Mouse (Mus musculus): ENCODE measurements around the gene Lnpep. TPM values are rescaled to one million over a fixed set of nuclear protein-coding genes. Genes with fewer than 3 reads are reported as not detected.

Lnpep gene
- total RNA-seq, 1 experiment = 44.8 TPM

- Histone ChIP-seq H3K4me1 (ENCODE audit: control insufficient read depth in 2 of 2, insufficient read depth in 2 of 2, low read length in 2 of 2, poor library complexity in 1 of 2) (peaks cover 2% of the 10 kb centered on the region in 2 experiments; a peak in 2 of 4 replicates), H3K9me3 (ENCODE audit: control insufficient read depth, insufficient read depth, low read depth, low read length) (no peaks in the 10 kb centered on the region), H3K9ac (ENCODE audit: insufficient read depth, low read depth, low read length, poor library complexity, severe bottlenecking) (no peak overlapping the region), H3K4me3 (ENCODE audit: insufficient read depth in 1 of 2, low read depth in 1 of 2, low read length in 2 of 2, poor library complexity in 1 of 2, severe bottlenecking in 1 of 2) (no peak overlapping the region), H3K27ac (ENCODE audit: insufficient read depth, low read depth, low read length, poor library complexity, severe bottlenecking) (no peak overlapping the region), H3K36me3 (ENCODE audit: control insufficient read depth, insufficient read depth, low read length, poor library complexity, severe bottlenecking) (no peaks in the 10 kb centered on the region; the same call in 1 of the 2 replicates)
- no peak for DNase-seq (ENCODE audit: low read depth, low spot score)
- TF ChIP-seq ZNF384 (IDR thresholded peaks at IDR 0.05; ENCODE audit: low read depth, low read length) (no peak), HCFC1 (IDR thresholded peaks at IDR 0.05; ENCODE audit: borderline replicate concordance, insufficient read depth, low read length) (no peak), CHD2 (IDR thresholded peaks at IDR 0.05; ENCODE audit: low read depth, low read length) (no peak), ZC3H11A (IDR thresholded peaks at IDR 0.05; ENCODE audit: borderline replicate concordance, low read depth, low read length) (no peak), MAFK (IDR thresholded peaks at IDR 0.05; ENCODE audit: insufficient read depth, low read depth, low read length) (no peak)
- in situ Hi-C loops (cut with MboI; ENCODE audit: low sequenced_read_pairs in 2 of 2, unreplicated experiment in 2 of 2) = no loop called here
Observed at GRCm38 (mm10) chr17:17600804-17601252, 24.0 kb downstream of the Lnpep start.

- no peaks in the 10 kb centered on the region; the same call in 1 of the 2 replicates for H3K36me3 ChIP-seq (ENCODE audit: control insufficient read depth, insufficient read depth, low read length, poor library complexity, severe bottlenecking)
- in situ Hi-C loops (cut with MboI; ENCODE audit: low sequenced_read_pairs in 2 of 2, unreplicated experiment in 2 of 2) = no loop called here
- H3K4me3 ChIP-seq (ENCODE audit: insufficient read depth in 1 of 2, low read depth in 1 of 2, low read length in 2 of 2, poor library complexity in 1 of 2, severe bottlenecking in 1 of 2) = no peak overlapping the region
- TF ChIP-seq HCFC1 (IDR thresholded peaks at IDR 0.05; ENCODE audit: borderline replicate concordance, insufficient read depth, low read length) = no peak
- TF ChIP-seq ZC3H11A (IDR thresholded peaks at IDR 0.05; ENCODE audit: borderline replicate concordance, low read depth, low read length) = no peak
- TF ChIP-seq CHD2 (IDR thresholded peaks at IDR 0.05; ENCODE audit: low read depth, low read length) = no peak
- no peak for TF ChIP-seq ZNF384 (IDR thresholded peaks at IDR 0.05; ENCODE audit: low read depth, low read length)
- TF ChIP-seq MAFK (IDR thresholded peaks at IDR 0.05; ENCODE audit: insufficient read depth, low read depth, low read length) = no peak
- H3K9ac ChIP-seq (ENCODE audit: insufficient read depth, low read depth, low read length, poor library complexity, severe bottlenecking) = no peak overlapping the region
- no peak overlapping the region for H3K27ac ChIP-seq (ENCODE audit: insufficient read depth, low read depth, low read length, poor library complexity, severe bottlenecking)
- H3K4me1 ChIP-seq (ENCODE audit: control insufficient read depth in 2 of 2, insufficient read depth in 2 of 2, low read length in 2 of 2, poor library complexity in 1 of 2) = peaks cover 2% of the 10 kb centered on the region in 2 experiments; a peak in 2 of 4 replicates
- H3K9me3 ChIP-seq (ENCODE audit: control insufficient read depth, insufficient read depth, low read depth, low read length) = no peaks in the 10 kb centered on the region
- no peak for DNase-seq (ENCODE audit: low read depth, low spot score)
Observed at GRCm38 (mm10) chr17:17600001-17600400, 24.8 kb downstream of the Lnpep start.

GRCm38 (mm10) chr17:17598355-17598754 is 26.5 kb downstream of the Lnpep start:
- peaks cover 0 to 2% of the 10 kb centered on the region in 2 experiments; a peak in 2 of 4 replicates for H3K4me1 ChIP-seq (ENCODE audit: control insufficient read depth in 2 of 2, insufficient read depth in 2 of 2, low read length in 2 of 2, poor library complexity in 1 of 2)
- no peak overlapping the region for H3K9ac ChIP-seq (ENCODE audit: insufficient read depth, low read depth, low read length, poor library complexity, severe bottlenecking)
- DNase-seq (ENCODE audit: low read depth, low spot score) = no peak
- H3K9me3 ChIP-seq (ENCODE audit: control insufficient read depth, insufficient read depth, low read depth, low read length) = no peaks in the 10 kb centered on the region
- H3K36me3 ChIP-seq (ENCODE audit: control insufficient read depth, insufficient read depth, low read length, poor library complexity, severe bottlenecking) = no peaks in the 10 kb centered on the region; the same call in 1 of the 2 replicates
- no peak for TF ChIP-seq ZNF384 (IDR thresholded peaks at IDR 0.05; ENCODE audit: low read depth, low read length)
- no peak for TF ChIP-seq ZC3H11A (IDR thresholded peaks at IDR 0.05; ENCODE audit: borderline replicate concordance, low read depth, low read length)
- no peak for TF ChIP-seq MAFK (IDR thresholded peaks at IDR 0.05; ENCODE audit: insufficient read depth, low read depth, low read length)
- no peak for TF ChIP-seq CHD2 (IDR thresholded peaks at IDR 0.05; ENCODE audit: low read depth, low read length)
- no peak for TF ChIP-seq HCFC1 (IDR thresholded peaks at IDR 0.05; ENCODE audit: borderline replicate concordance, insufficient read depth, low read length)
- no peak overlapping the region for H3K4me3 ChIP-seq (ENCODE audit: insufficient read depth in 1 of 2, low read depth in 1 of 2, low read length in 2 of 2, poor library complexity in 1 of 2, severe bottlenecking in 1 of 2)
- no peak overlapping the region for H3K27ac ChIP-seq (ENCODE audit: insufficient read depth, low read depth, low read length, poor library complexity, severe bottlenecking)
- in situ Hi-C loops (cut with MboI; ENCODE audit: low sequenced_read_pairs in 2 of 2, unreplicated experiment in 2 of 2) = no loop called here

GRCm38 (mm10) chr17:17592926-17593325 is 31.9 kb downstream of the Lnpep start:
- H3K9ac ChIP-seq (ENCODE audit: insufficient read depth, low read depth, low read length, poor library complexity, severe bottlenecking) = no peak overlapping the region
- no peak overlapping the region for H3K4me3 ChIP-seq (ENCODE audit: insufficient read depth in 1 of 2, low read depth in 1 of 2, low read length in 2 of 2, poor library complexity in 1 of 2, severe bottlenecking in 1 of 2)
- no peaks in the 10 kb centered on the region for H3K36me3 ChIP-seq (ENCODE audit: control insufficient read depth, insufficient read depth, low read length, poor library complexity, severe bottlenecking)
- no peaks in the 10 kb centered on the region for H3K9me3 ChIP-seq (ENCODE audit: control insufficient read depth, insufficient read depth, low read depth, low read length)
- TF ChIP-seq HCFC1 (IDR thresholded peaks at IDR 0.05; ENCODE audit: borderline replicate concordance, insufficient read depth, low read length) (no peak), ZC3H11A (IDR thresholded peaks at IDR 0.05; ENCODE audit: borderline replicate concordance, low read depth, low read length) (no peak), MAFK (IDR thresholded peaks at IDR 0.05; ENCODE audit: insufficient read depth, low read depth, low read length) (no peak), CHD2 (IDR thresholded peaks at IDR 0.05; ENCODE audit: low read depth, low read length) (no peak), ZNF384 (IDR thresholded peaks at IDR 0.05; ENCODE audit: low read depth, low read length) (no peak)
- peaks cover 1 to 2% of the 10 kb centered on the region in 2 experiments; a peak in 2 of 4 replicates for H3K4me1 ChIP-seq (ENCODE audit: control insufficient read depth in 2 of 2, insufficient read depth in 2 of 2, low read length in 2 of 2, poor library complexity in 1 of 2)
- no peak for DNase-seq (ENCODE audit: low read depth, low spot score)
- H3K27ac ChIP-seq (ENCODE audit: insufficient read depth, low read depth, low read length, poor library complexity, severe bottlenecking) = no peak overlapping the region
- in situ Hi-C loops (cut with MboI; ENCODE audit: low sequenced_read_pairs in 2 of 2, unreplicated experiment in 2 of 2) = no loop called here

Measured in ES-E14 (cell line).